Mouse (Mus musculus) thymus, postnatal 0 days (tissue): ENCODE data around the gene Olfr324. TPM values are rescaled to one million over a fixed set of nuclear protein-coding genes. Genes with fewer than 3 reads are reported as not detected.

ENCODE experiments used
- DNase-seq: peaks from one replicate; pipeline ENCODE4 v3.0.0-alpha.2; 2015; ENCODE audit warnings: low spot score
- polyA plus RNA-seq: library from polyadenylated mRNA; unstranded; fragments of >200 nt; fragmentation: Nextera tagmentation; extraction: Ambion mirVana; gene quantifications from 2 replicates; pipeline ENCODE4 v1.2.1, GENCODE M21; 2015

Olfr324 gene
- polyA plus RNA-seq, 1 experiment from 2014 or later: not detected

GRCm38 (mm10) chr11:58630401-58630800 lies 35.5 kb downstream of the Olfr324 start, which contains the start of gene Olfr323:
Gene Olfr323 (minus strand): TSS chr11:58630501.
- DNase-seq: no peak

GRCm38 (mm10) chr11:58634878-58635277 lies 40.0 kb downstream of the Olfr324 start:
- no peak for DNase-seq

GRCm38 (mm10) chr11:58636376-58636977 lies 41.6 kb downstream of the Olfr324 start:
- peak; percentile 66 for DNase-seq

- no peak for DNase-seq
Measured at GRCm38 (mm10) chr11:58638176-58638701, 43.3 kb downstream of the Olfr324 start.

- DNase-seq: no peak
Measured at GRCm38 (mm10) chr11:58640272-58640867, 45.5 kb downstream of the Olfr324 start, which contains the start of gene Trim58. Gene Trim58 (plus strand): TSS chr11:58640465.

GRCm38 (mm10) chr11:58641057-58641456 lies 46.1 kb downstream of the Olfr324 start:
- no peak for DNase-seq

- DNase-seq: no peak
Measured at GRCm38 (mm10) chr11:58641638-58642358, 46.9 kb downstream of the Olfr324 start.

GRCm38 (mm10) chr11:58643350-58643749 lies 48.4 kb downstream of the Olfr324 start:
- peak; percentile 74 for DNase-seq

Other genes starting within 250 kb of the Olfr324 start
- gene Lypd8, start 216.1 kb upstream of the Olfr324 start, polyA plus RNA-seq: 1.6 and 2.1 TPM in 2 replicates
- gene 1810065E05Rik, start 174.0 kb upstream of the Olfr324 start, polyA plus RNA-seq: 0.40 and 0.64 TPM in 2 replicates
- gene Gm12253, start 162.6 kb upstream of the Olfr324 start, polyA plus RNA-seq: 0.12 and 0.23 TPM in 2 replicates
- not detected in 2 replicates for gene Lypd9, start 142.2 kb upstream of the Olfr324 start, polyA plus RNA-seq
- gene Olfr30, start 132.8 kb upstream of the Olfr324 start, polyA plus RNA-seq: not detected in 2 replicates
- gene Olfr332, start 102.6 kb upstream of the Olfr324 start, polyA plus RNA-seq: not detected in 2 replicates
- not detected in 2 replicates for gene Olfr331, start 92.5 kb upstream of the Olfr324 start, polyA plus RNA-seq
- 0.13 TPM in 1 of 2 replicates, not detected in the other for gene Olfr330, start 60.3 kb upstream of the Olfr324 start, polyA plus RNA-seq
- gene Olfr329-ps, start 48.7 kb upstream of the Olfr324 start, polyA plus RNA-seq: 0.09 TPM in 1 of 2 replicates, not detected in the other
- 0.06 TPM in 1 of 2 replicates, not detected in the other for gene Olfr328, start 39.5 kb upstream of the Olfr324 start, polyA plus RNA-seq
- gene Olfr224, start 24.6 kb upstream of the Olfr324 start, polyA plus RNA-seq: not detected in 2 replicates
- gene Olfr325, start 17.4 kb upstream of the Olfr324 start, polyA plus RNA-seq: not detected in 2 replicates
- gene 2210407C18Rik, start 21.0 kb downstream of the Olfr324 start, polyA plus RNA-seq: 0.95 and 1.0 TPM in 2 replicates
- not detected in 2 replicates for gene Olfr323, start 35.4 kb downstream of the Olfr324 start, polyA plus RNA-seq
- not detected in 2 replicates for gene Trim58, start 45.4 kb downstream of the Olfr324 start, polyA plus RNA-seq
- not detected in 2 replicates for gene Olfr322, start 63.7 kb downstream of the Olfr324 start, polyA plus RNA-seq
- not detected in 2 replicates for gene Olfr320, start 86.0 kb downstream of the Olfr324 start, polyA plus RNA-seq
- not detected in 2 replicates for gene Olfr319, start 104.0 kb downstream of the Olfr324 start, polyA plus RNA-seq
- gene Olfr318, start 128.9 kb downstream of the Olfr324 start, polyA plus RNA-seq: not detected in 2 replicates
- not detected in 2 replicates for gene Olfr317, start 144.1 kb downstream of the Olfr324 start, polyA plus RNA-seq
- gene Olfr316, start 157.6 kb downstream of the Olfr324 start, polyA plus RNA-seq: not detected in 2 replicates
- gene Olfr315, start 178.1 kb downstream of the Olfr324 start, polyA plus RNA-seq: not detected in 2 replicates
- not detected in 2 replicates for gene Olfr314, start 187.8 kb downstream of the Olfr324 start, polyA plus RNA-seq
- 1.5 and 2.2 TPM in 2 replicates for gene Fam183b, start 206.8 kb downstream of the Olfr324 start, polyA plus RNA-seq
- 0.06 and 0.08 TPM in 2 replicates for gene Olfr313, start 219.9 kb downstream of the Olfr324 start, polyA plus RNA-seq
- 0.03 TPM in 1 of 2 replicates, not detected in the other for gene Olfr312, start 234.1 kb downstream of the Olfr324 start, polyA plus RNA-seq
- not detected in 2 replicates for gene Olfr311, start 244.1 kb downstream of the Olfr324 start, polyA plus RNA-seq